Mouse (Mus musculus): ENCODE results near the gene Hdlbp.

The Hdlbp gene

DNA sequence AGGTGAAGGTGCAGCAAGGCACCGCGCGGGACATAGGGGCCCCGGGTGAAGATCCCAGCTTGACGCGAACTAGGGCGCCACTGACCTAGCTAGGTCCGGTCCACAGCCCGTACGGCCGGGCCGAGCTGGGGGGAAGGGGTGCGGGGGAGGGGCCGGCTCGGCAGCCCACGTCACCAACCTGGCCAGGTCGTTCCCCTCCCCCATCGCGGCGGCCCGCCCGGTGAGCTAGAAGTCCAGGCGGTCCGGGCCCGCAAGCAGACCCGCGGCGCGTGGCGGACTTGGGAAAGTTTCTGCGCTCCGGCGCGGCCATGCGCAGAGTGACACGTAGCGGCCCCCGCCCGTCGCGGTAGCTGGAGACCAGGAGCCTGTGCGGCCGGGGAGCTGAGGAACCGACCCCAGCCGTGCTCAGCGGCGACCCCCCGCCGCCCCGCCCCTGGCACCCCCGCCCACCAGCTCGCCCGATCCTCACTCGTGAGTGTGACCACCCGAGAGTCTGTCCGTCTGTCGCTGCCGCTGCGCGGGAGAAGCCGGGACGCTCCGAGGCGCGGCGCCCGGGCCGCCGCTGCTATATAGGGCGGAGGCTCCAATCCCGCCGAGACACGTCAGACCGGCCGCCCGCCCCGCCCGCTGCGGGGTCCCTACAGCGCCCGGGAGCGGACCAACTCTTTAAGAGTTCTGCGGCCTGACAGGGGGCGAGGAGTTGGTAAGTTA lies 33.3 kb downstream of the Hdlbp start:
- DNase-seq, result peak; percentile 64

DNA sequence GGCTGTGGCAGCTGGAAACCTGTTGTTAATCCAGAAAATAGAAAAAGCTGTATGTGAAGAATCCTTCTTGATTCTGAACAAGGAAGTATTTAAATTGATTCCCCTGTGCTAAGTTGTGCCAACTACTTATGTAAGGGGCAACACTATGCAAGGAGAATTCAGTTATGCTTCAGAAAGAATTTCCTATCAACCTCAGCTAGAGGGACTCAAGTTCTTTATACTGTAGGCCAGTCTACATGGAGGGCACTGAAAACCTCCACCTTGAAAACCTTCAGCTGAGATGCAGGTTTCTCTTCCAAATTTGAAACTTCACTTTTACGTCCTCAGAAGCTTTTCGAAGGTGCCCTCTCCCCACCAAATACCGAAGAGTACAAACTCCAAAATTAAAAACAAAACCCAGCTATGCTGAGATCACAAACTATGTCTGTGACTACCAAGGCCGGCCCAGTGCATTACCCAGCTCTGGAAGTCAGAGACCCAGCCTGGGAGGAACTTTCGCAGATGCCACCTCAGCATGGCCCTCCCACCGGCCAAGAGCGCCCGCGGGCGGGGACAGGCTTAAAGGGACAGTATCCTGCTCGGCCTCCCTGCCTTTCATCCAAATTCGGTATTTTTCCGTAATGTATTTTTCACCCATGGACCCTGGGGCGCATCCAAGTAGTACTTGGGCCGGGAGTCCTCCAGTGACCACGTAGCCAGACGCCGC lies 34.1 kb downstream of the Hdlbp start:
- DNase-seq, result peak; percentile 46

DNA sequence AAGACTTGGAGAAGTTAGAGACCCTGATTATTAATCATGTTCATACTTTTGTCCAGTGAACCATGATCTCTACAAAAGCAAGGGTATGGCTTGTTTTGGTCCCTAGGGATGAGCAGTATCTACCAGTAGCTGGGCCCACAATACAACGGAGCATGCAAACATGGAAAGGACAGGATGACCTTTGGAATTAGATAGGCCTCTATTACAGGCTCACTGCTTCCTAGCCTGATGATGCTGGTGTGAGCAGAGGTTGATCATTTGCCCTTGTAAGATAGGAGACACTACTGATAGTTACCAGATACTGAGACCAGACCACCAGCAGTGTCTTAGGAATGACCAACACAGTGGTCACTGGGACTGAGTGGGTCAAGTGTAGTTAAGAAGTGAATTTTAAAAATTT lies 39.3 kb downstream of the Hdlbp start:
- no peak for DNase-seq

DNA sequence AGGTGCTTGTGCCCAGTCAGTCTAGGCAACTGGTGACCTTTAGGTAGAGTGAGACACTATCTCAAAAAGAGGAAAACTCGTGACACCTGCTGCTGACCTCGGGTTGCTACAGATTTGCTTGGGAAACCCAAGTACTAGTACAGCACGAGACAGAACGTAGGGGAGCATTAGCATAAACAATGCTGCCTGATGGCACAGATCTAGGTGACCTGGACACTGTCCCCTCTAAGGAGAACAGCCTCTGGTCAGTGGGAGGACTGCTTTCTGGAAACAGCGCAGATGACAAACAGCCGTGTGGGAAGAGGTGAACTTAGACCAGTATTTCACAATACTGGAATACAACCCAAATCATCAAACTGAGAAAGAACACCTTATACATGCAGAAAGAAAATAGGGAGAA lies 46.5 kb downstream of the Hdlbp start:
- no peak for DNase-seq

DNA sequence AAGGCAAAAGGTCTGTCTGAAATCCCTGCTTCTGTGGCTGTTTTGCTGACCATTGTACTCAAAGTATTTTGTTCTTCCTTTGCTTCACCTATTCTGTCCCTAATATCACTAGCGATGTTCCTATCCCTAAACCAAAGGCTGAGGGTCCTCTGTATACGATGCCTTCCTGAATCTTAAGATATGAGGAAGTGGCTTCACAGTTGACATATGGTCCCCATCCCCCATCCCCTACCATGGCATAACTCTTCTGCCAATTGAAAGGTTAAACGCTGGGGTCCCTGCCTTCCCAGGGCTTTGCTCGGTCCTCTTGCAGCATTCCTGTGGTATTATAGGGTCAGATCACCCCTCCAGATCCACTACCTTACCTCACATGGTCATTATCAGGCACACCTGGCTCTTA lies 75.2 kb downstream of the Hdlbp start:
- no peak for DNase-seq

DNA sequence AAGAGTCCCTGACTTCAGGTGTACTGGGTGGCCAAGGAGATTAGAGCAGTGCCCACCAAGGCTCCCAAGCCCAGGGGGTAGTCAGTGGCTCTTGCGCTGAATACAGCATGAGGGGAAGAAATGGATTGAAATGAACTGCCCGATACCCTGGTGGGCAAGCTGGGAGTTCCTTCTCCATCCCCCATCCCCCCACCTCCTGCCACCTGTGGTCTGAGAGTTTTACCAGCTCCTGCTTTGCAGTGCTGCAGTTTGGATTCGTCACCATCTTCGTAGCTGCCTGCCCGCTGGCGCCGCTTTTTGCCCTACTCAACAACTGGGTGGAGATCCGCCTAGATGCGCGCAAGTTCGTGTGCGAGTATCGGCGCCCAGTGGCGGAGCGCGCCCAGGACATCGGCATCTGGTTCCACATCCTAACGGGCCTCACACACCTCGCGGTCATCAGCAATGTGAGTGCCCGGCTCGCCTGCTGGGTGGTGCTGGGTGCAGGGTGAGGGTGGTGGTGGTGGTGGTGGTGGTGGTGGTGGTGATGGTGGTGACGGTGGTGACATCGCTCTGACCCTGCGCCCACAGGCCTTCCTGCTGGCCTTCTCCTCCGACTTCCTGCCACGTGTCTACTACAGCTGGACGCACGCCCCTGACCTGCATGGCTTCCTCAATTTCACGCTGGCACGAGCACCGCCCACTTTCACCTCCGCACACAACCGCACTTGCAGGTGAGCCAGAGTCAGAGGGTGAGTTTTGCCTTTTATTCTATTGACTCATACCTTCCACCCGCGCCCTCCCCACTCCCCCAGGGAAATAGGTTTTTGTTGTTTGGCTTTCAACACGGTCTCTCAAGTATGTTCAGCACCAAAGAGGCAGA lies 77.2 kb downstream of the Hdlbp start:
- peak; percentile 6 for DNase-seq

DNA sequence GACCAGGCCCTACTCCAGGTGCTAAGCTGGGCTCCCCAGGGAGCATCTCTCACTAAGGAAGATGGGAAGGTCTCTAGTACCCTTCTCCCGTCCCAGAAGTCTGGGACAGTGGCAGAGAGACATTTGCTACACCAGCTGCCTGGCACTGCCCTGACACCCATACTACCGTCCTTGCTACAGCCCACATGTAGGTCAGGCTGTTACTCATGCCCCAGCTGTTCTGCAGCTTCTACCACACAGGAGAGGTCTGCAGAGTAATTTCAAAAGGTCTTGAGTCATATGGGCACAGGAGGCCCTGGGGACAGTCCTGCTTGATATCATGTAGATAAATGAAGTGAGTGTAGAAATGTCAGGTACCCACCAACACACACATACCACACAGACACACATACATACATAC lies 89.7 kb downstream of the Hdlbp start:
- DNase-seq, result no peak

DNA sequence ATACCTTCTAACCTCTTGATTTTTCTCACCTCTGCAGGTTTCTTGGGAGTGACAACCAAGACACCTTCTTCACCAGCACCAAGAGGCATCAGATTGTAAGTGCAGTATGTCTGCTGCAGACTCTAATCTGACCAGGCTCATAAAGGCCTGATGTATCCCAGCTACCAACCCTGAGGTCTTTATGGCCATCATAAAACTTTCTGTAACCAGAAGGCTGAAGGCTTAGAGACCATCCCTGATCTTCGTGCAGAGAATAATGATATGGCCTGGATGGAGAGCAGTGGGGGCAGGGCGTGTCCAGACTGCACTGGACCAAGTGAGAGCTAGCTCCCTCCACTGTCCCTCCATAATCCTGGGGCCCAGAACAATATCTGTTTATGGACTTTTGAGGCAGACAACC lies 91.4 kb downstream of the Hdlbp start:
- DNase-seq, result no peak

DNA sequence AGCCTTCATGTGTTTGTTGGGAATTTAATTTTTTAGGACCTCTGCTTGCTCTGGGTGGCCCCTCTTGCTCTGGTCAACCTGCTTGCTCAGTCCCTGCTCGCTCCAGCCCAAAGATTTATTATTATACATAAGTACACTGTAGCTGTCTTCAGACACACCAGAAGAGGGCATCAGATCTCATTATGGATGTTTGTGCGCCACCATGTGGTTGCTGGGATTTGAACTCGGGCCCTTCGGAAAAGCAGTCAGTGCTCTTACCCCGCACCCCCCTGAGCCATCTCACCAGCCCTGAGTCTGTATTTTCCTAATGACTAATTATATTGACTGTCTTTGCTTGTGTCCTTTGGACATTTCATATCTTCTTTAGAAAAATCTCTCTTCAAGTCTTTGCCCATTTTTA lies 99.5 kb downstream of the Hdlbp start:
- DNase-seq, result no peak

DNA sequence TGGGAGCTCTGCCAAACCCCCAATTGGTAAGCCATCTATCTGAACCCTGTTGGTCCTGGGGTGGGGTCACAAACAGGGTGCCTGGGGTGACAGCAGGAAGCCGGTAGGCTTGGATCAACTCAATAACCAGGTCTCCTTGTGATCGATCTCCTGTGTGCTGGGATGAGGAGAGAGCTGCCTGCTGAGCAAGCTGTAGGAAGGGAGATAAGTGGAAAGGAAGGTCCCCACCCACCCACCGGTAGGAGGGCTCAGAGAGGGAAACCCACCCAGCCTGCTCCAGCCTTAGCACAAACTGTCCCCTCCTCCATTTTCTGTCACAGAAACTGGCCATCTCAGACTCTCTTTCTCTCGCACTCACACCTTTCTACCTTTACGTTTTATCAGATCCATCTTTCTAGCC lies 101.3 kb downstream of the Hdlbp start:
- no peak for DNase-seq

DNA sequence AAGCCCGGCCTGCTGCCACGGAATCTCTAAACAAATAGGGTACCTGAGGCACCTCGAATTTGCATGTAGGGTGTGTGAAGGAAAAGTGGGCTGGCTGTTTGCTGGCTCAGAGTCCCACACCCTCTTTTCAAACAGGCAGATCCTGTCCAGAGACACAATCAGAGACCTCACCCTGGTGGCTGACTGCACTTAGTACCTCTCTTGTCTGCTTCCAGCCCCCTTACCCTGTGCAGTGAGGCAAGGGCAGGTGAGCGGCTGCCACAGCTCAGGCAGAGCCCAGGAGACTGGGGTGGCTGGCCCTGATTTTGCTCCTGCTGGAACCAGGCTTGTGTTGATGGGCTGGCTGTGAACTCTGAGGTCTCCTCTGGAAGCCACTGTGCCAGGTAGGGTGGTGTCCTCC lies 105.0 kb downstream of the Hdlbp start, which contains the start of gene Ano7:
Gene Ano7, plus strand, starts transcription at position 266 of the 400 bp plus-strand sequence.
- no peak for DNase-seq

DNA sequence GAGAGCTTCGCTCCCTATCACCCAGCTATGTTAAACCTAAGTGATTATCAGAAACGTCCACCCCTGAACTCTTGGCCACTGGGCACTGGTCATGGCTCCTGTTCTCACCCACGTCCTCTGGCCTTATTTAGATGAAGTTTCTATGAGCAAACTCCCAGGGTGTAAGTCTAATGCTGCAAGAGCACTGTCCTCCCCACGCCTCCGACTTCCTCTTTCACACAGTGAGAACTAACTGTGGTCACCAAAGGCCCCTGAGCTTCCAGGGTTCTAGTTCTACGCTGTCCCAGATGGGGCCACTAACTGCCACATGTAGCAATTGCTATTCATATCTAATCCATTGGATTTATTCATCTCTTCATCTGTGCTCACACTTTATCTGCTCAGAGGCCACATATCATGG lies 113.0 kb downstream of the Hdlbp start:
- no peak for DNase-seq

DNA sequence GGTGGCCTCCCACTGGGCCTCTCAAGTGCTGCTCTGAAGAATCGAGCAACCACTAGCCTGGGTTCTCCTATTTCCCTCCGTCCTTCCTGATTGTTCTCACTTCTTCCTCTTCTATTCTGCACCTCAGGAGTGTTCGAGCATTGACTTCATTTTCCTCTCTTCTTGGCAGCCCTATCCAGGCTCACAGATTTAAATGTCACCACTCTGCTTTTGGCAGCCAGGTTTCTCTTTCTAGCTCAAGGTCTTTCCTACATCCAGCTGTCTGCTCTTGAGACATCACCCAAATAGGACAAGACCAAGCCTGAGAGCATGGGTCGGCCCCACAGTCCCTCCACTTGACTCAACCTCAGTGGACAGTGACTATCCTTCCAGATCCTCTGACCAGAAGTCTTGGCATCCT lies 116.0 kb downstream of the Hdlbp start:
- DNase-seq, result no peak

All from right cerebral cortex, postnatal 4 days (tissue).